Mouse (Mus musculus): ENCODE data around the gene Fam107b.

GRCm38 (mm10) chr2:3704311-3705162, 134.2 kb downstream of the Fam107b start:
- TF ChIP-seq CTCF (IDR thresholded peaks at IDR 0.05; ENCODE audit: low read depth) (no peak), EP300 (IDR thresholded peaks at IDR 0.05; ENCODE audit: low read depth) (no peak)

Measured in liver, embryonic 14.5 days (tissue).